Mouse (Mus musculus): ENCODE results near the gene Cox19.

DNA sequence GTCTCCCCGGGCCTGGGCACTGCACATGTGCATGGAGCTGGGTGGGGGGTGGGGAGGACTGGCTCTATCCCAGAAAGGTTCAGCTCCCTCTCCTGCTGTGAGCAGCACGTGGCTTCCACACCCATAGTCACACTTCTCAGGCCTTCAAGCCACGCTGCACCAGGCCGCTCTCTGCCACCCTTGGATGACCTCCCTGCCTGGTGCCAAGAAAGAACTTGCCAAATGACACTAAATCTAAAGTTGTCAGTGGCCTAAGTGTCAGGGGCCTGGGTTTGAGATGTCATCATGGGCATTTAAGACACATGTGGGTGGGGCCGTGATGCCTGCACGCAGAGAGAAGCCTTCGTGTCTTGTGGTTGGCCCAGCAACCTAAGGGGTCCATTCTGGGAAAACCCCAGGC lies 30.8 kb downstream of the Cox19 start:
- TF ChIP-seq CTCF (IDR thresholded peaks at IDR 0.05; ENCODE audit: low read depth) (no peak), EP300 (IDR thresholded peaks at IDR 0.05; ENCODE audit: low read depth) (no peak)

Measured in heart, postnatal 0 days (tissue).